Mouse (Mus musculus) MEL-GATA-1-ER (cell line): Measurements from ENCODE around the gene Slc22a15.
"Not testable (repeated sequence)": the region's sequence is repeated elsewhere in the genome, so short reads cannot be mapped to it uniquely, and the experiment has no call there.

ENCODE experiments used
- DNase-seq: peaks from one replicate; pipeline ENCODE4 v3.0.0-alpha.2; 2012; ENCODE audit warnings: low read depth; ENCODE audit errors: extremely low read depth

The Slc22a15 gene

DNA sequence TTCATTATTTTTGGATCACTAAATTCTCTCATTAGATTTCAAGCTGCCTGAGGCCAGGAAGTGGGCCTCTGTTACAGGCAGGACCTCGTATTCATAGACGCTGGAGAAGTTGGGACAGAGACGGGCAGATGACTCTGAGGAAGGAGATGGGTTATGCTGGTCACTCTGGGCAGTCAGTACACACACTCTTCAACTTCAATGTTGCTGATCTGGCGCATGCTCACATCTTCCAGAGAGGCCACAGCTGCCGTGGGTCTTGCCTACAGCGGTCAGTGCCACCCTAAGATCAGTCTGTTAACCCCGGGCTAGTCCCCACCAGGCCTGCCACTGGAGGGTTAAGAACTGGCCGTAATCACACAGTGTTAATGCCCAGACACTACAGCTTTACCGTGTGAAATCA lies 52.3 kb downstream of the Slc22a15 start:
- DNase-seq, result no peak

DNA sequence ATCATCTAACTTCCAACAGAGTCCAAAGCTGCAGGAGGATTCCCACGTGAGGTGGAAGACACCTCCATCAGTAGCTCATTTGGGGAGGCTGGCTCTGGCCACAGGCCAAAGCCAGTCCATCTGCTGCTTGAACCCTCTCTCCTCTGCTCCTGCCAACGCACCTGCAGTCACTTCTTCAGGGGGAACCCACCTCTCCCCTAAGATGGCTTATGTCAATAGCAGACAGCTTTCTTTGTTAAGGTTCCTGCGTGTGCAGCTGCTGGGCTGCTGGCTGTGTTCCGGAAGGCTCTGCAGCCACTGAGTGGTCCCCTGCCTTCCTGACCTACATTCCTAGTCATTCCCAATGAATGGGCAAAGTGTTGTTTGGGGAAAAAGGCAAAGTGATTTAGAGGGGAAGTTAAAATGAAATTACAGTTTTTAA lies 57.2 kb downstream of the Slc22a15 start:
- no peak for DNase-seq

DNA sequence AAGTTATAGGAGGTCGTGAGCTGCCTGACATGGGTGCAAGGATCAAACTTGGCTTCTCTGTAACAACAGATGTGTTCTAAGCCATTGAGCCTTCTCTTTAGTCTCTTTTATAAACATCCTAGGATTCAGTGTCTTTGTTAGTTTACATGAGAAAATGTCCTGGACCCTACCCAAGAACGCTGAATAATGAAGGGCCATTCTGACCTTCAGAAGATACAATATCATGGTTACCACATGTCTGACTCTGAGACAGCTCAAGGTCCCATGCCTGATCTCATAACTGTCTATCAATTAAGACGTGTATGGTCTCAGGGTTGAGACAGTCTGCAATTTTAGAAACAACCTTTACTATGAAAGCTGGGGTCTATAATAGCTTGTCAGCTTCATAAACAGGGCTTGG lies 62.4 kb downstream of the Slc22a15 start:
- DNase-seq, result no peak

DNA sequence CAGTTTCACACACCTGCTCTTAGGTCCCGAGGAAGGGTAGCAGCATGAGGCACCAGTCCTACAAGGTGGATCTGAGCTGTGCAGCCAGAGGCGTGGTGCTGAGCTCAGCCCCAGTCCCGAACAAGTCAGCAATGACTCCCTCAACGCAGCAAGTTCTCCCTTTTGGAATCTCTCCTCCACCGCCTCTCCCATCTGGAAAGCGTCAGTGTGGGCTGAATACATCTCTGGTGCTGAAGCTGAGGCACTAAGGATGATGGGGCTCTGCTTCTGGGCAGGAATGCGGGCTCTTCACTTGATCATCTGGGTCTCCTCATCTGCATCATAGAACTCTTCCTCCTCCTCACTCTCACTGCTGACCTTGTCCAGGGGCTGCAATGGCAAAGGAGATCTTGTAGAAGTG lies 64.1 kb downstream of the Slc22a15 start:
- DNase-seq, result no peak

DNA sequence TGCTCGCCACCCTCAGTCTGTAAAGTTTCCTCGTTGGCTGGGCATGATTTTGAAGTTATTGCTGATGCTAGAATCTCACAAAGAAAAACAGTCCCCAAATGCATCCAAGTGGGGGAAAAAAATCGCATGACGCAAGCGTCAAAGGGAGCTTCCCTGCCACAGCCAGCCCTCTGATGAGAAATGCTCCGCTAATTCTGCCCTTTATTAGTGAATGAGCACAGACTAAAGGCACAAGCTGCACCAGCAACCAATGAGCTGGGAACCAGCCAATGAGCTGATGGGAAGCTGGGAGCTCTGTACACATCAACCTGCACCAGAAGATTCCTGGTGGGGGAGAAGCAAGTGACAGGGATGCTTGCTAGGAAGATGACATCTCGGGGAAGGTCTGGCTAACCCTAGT lies 64.5 kb downstream of the Slc22a15 start:
- no peak for DNase-seq

DNA sequence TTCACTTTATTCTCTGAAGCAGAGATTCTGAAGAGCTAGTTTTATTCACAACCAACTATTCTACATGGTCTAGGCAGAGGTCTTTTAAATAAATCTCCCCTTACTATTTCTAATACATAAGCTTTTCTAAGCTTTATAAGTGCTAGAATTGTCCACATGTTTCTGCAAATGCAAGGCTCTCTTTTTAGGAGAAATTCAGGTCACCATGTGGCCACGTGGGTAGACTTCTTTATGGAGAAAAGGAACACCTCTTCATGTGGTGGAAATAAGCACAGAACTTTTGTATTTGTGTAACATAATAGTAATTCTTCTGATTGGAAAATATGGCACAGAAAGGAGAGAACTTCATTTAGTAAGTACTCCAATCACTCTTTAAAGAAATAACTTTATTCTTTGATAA lies 70.2 kb downstream of the Slc22a15 start:
- no peak for DNase-seq

DNA sequence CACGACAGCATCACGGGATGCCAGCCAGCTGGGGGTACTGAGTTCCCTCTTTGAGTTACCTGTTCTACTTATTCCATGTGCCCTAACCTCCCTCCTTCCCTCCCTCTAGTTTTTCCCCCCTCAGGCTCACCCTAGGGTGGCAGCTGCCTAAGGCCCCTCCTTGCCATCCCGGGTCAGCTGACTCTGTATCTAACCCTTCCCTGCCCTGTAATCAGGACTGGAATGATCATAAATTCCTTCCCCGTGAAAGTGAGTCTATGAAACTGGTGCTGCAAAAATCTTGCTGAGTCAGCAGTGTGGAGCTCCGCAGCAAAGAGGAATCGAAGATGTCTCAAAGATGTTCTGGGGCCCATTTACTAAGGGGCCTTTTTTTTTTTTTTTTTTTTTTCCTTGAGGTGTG lies 72.9 kb downstream of the Slc22a15 start:
- DNase-seq, result no peak

DNA sequence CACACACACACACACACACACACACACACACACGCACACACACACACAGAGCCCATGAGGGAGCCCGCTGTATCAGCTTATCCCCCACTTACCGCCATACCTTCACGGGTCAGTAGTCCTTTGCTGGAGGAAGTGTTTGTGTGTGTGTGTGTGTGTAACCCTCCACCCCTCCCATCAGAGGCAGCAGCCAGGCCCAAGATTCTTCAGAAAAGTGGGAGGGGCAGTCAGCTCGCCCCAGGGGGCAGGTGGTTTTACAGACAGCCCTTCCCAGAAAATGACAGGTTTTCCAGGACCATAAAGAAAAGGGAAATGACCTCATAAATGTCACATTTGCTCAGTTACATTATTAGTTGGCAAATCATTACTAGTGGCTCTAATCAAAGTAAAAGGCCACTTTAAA lies 75.4 kb downstream of the Slc22a15 start, which contains the start of gene Mab21l3:
TSS of gene Mab21l3 (minus strand) at position 144 of the 400 bp plus-strand sequence.
- DNase-seq, result no peak

DNA sequence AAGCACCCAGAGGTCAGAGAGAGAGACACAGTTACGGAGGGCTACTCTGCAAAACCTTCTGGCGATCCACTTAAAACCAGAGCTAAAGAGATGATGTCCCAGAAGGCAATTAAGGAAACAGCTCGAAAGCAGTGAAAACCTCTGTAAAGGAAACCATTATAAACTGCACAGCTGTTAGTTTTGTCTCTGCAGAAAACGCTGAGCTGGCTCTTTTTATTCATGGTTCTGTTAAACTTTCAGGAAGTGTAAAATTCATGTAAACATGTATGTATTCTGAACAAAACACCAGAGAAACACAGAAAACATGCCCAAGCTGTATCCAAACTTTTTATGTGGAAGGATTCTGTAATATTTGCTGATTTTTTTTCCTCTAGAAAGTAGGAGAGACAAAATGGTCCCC lies 78.2 kb downstream of the Slc22a15 start:
- no peak for DNase-seq

DNA sequence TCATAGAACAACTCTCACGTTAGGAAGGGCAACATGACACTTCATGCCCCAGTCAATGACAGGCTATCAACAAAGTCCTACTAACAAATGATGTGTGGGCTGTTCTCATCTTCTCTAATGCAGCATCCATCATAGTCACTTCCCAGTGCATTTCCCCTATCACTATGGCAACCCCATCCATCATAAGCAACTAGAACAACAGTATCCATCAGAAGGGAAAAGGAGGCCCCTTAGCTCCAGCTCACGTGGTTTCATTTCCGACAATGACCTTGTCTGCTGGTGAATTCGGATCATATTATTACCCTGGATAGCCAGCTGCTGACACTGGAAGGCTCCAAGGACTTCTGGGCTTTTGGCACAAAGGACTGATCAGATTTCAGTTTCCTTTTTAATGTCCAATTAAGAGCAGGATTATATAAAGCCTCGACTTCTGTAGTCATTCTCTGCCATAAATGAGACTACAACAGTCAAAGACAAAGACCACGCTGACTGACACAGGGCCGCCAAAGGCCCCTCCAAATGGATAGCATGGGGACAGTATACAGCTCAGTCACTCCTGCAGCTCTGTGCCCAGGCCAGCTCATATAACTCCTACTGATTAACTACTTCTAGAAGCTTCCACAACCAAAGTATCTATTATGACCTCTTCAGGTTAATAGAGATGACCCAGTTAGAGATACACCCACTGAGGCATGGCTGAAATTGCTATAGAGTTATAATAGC lies 81.7 kb downstream of the Slc22a15 start:
- DNase-seq, result no peak

DNA sequence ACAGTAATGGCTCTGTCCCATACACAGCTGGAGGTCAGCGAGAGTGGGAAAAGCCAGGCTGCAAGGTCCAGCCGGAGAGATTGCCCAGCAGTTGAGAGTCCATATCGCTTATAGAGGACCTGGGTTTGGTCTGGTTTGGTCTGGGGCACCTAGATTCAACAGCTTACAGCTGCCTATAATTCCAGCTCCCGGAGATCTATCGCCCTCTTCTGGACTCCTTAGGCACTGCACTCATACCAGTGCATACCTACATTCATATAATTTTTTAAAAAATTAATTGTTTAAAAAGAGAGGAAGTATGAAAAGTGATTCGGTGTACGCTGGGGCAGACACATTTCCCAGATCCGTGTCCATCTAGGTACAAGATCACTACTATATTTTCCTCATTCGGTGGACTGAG lies 84.9 kb downstream of the Slc22a15 start:
- DNase-seq, result no peak

DNA sequence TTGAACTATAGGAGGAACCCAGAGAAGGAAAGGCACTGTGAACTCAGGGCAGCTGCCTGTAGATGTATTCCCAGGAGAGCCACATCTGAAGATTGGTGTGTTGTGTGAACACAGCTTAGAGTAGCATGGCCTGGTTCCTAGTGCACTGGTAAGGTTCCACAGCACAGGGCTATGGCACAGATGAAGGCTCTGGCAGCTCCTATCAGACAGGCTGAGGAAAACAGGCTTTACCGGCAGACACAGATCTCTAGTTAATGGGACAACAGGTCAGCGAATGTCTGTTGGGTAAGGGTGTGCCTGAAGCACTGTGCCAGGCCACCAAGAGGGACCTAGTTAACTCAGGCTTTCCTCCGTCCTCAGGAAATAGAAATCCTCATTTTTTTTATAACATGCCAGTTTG lies 87.3 kb downstream of the Slc22a15 start:
- DNase-seq, result no peak

DNA sequence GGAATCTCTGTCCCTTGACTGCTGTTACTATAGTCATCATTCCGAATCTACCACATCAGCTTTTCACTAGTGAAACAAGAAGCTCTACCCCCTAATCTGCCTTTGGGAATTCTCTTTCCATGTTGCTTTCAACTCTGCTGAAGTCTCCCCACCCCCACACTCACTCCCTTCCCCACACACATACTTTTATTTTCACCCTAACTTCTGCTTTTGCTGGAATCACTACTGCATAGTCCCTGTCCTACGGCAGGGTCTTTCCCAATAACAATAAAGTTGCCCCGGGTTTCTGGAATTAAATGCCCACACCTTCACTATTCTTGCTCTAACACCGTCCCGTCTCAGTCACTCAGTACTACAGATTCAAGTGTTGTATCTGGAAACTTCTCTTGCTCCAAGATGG lies 87.7 kb downstream of the Slc22a15 start:
- no peak for DNase-seq

DNA sequence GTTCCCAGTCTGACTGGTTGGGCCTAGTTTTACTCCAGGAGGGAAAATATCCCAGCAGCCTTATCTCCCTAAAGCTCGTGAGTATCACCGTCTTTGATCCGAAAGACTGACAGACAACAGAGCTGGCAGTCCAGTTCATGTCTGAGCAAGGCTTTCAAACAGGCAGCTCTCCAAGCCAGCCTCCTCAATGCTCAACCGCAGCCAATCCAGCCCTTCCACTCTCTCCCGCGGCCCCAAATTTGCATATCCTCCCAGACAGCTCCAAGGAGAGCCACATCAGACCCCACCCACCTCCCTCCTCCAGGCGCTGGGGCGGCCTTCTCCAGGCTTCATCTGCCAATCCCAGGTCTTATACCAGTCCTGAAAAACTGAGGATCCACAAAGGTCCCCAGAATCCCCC lies 88.2 kb downstream of the Slc22a15 start:
- no peak for DNase-seq

DNA sequence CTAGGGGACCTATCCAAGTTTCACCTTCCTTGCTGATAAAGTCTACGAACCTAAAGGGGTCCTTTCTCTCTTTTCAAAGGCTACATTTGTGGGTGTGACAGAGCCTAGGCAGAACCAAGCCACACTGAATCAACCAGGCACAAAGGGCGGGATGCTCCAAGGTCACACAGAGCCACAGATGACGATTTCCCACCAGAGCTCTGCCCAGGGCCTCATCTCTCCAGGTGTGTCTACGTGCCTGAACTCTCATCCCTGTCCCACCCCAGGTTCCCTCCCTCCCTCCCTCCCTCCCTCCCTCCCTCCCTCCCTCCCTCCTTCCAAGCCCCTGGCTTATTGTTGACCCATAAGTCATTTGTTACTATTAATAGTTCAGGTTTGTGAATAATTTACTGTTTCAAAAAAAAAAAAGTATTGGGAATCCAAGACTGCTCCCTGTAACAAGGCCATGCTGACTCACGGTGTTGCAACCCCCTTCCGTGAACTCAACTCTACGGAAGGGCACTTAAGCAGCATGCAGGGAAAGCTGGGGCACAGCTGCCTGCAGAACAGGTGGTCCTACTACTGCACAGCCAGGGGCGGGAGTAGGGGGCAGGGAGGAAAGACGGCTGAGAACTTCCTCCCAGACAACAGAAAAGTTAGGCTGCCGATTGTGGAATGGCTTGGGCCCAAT lies 92.9 kb downstream of the Slc22a15 start:
- no peak for DNase-seq

DNA sequence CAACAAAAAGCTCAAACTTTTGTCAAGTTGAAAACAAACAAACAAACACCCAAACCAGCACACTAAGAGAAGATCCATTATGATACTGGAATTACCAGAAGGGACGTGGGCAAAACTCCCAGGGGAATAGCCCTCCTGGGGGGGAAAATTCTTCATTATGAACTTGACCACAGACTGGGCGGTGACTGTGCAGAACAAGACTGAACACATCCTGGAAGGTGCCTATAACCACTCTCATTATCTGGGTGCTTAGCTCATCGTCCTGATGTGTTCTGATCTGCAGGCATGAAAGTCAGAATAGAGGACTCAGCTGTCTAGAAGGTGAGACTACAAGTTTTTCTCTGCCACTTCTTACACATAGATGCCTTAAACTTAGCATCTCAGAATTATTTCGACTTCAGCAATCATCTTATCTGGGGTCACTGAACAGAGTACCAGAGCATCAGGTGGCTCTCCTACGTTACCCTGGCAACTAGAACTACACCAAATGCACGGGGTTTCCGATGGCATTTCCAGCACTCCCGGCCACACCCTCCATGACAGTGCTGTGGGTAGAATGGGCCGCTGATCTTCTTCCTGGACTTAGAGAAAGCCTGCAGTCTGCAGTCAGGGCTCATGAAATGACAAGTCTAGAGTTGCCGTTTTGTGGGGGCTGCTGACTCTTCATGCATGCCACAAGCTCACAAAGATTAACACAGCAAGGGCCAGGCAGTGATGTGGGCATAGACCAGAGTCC lies 94.2 kb downstream of the Slc22a15 start:
- no peak for DNase-seq

DNA sequence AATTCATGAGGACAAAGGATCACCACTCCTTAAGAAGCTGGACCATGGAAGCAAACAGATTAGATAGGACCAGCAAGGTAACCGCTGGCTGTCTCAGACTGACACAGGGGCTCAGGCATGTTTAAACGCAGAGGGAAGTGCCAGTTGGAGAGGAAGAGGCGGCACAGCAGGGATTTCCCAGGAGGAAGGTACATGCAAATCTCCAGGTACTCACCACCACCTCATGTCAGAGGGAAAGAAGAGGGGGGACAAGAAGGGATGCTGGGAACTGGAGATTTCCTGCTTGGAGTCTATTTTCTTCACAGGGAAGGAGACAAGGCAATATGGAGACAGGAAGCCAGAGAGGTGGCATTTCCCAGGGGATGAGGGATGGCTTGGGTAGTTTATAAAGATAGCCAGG lies 95.7 kb downstream of the Slc22a15 start:
- no peak for DNase-seq

DNA sequence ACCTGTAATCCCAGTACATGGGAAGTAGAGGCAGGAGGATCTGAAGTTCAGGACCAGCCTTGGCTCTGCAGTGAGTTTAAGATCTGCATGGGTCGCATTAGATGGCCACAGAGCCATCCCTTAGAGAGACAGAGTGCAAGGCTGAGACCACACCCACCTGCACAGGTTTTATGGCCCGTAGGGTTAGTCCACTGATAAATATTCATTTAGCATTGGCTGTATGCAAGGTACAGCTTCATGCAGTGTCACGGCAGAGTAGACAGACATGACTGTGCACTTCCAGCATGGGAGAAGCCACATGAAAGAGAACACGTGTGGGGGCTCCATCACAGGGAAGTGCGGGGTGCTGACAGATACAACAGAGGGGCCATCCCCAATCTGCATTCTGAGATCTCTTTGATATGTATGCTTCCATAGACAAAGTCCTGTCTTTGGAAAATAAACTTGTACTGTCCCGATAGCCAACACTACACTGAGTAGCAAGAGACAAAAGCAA lies 97.0 kb downstream of the Slc22a15 start:
- DNase-seq, result no peak

DNA sequence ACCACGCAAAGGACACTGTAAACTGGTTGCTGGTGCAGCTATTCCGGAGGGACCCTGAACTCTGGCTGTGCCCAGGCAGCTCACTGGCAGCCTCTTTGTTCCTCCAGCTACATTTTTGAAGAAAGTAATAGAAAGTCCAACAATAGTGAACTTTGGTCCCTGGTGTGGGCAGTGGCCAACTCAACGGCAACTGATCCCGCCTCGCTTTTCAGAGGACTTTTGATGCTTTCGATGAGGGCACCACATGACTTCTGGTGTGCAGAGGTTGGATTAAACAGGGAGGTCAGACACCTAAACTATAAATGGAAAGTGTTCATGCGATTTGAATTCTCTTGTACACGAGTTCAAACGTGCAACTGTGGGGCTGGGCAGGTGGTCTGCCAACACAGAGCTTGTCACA lies 99.9 kb downstream of the Slc22a15 start:
- no peak for DNase-seq

DNA sequence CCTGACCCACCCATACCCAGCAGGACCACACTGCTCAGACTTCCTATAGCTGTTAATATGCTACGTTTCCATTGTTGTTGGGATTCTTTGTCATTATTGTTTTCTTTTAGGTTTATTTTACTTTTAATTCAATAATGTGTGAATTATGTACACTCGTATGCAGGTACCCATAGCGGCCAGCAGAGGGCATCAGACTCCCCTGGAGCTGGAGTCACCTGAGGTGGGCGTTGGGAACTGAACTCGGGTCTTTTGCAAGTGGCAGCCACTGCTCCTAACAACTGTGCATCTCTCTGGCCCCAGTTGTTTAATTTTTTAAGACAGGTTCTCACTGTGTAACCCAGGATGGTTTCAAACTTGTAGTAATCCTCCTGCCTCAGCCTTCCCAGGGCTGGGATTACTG lies 102.2 kb downstream of the Slc22a15 start:
- no peak for DNase-seq

DNA sequence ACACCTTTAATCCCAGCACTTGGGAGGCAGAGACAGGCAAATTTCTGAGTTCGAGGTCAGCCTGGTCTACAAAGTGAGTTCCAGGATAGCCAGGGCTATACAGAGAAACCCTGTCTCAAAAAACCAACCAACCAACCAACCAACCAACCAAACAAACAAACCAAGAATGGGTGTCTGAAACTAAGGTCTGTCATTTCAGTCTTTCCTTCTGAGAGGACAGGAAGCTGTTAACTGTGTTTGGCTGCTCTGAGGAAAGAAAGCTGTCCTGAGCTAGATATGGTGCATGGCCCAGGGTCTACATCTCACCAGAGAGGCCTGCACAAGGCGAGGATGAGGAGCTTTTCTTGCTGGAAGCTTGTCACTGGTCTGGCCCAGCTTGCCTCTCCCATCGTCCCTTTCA lies 103.5 kb downstream of the Slc22a15 start:
- DNase-seq, result not testable (repeated sequence)

DNA sequence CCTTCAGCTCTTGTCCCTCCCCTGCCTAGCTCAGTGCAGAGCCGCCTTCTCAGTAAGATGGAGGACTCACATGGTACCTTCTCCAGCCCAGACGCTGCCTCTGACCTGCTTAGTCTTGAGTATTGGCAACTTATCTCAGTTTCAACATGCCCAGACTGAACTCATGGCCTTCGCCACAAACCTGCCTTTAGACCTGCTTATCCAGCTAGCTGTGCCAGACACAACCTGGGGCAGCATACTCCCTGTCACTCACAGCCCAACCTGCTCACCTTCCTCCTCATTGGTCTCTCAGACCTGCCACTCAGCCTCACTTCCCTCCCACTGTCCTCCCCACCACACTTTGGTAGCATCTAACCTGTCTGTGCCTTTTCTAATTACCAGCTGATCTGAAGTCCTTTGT lies 108.2 kb downstream of the Slc22a15 start:
- no peak for DNase-seq
